Mouse (Mus musculus) intestine, embryonic 14.5 days (tissue): ENCODE results near the gene Smg7. TPM values are rescaled to one million over a fixed set of nuclear protein-coding genes. Genes with fewer than 3 reads are reported as not detected.

Experiments
- ATAC-seq: fragments of 200-750 bp; cut with Nextera tagmentation; replicated peaks from 2 replicates; pipeline ENCODE4 v1.8.0; 2017; ENCODE audit warnings: low read depth, moderate number of reproducible peaks, moderate TSS enrichment, moderate library complexity; ENCODE audit not compliant: low FRiP score, low TSS enrichment
- DNase-seq: peaks from one replicate; pipeline ENCODE4 v3.0.0-alpha.2; 2018; ENCODE audit warnings: low spot score
- H3K27ac ChIP-seq: fragments of 300-500 bp; sonication (generic); 2 replicates; pipeline ENCODE4 v1.5.1; 2014; ENCODE audit warnings: low read depth, mild to moderate bottlenecking, control low read depth
- H3K27me3 ChIP-seq: fragments of 300-500 bp; sonication (generic); replicated peaks from 2 replicates; pipeline ENCODE4 v1.6.1; 2014; ENCODE audit warnings: low read length, control low read depth; ENCODE audit not compliant: control insufficient read depth, insufficient read depth
- H3K36me3 ChIP-seq: fragments of 300-500 bp; sonication (generic); 2 replicates; pipeline ENCODE4 v1.6.1; 2014; ENCODE audit warnings: low read length, control low read depth; ENCODE audit not compliant: control insufficient read depth, insufficient read depth
- H3K4me1 ChIP-seq: fragments of 300-500 bp; sonication (generic); replicated peaks from 2 replicates; pipeline ENCODE4 v1.6.1; 2014; ENCODE audit warnings: low read length, control low read depth, mixed read lengths; ENCODE audit not compliant: control insufficient read depth, insufficient read depth
- H3K4me2 ChIP-seq: fragments of 300-500 bp; sonication (generic); 2 replicates; pipeline ENCODE4 v1.6.1; 2014; ENCODE audit warnings: low read length
- H3K4me3 ChIP-seq: fragments of 300-500 bp; sonication (generic); 2 replicates; pipeline ENCODE4 v1.5.1; 2014; ENCODE audit warnings: low read depth, low read length, control low read depth, mixed read lengths
- H3K9ac ChIP-seq: fragments of 300-500 bp; sonication (generic); 2 replicates; pipeline ENCODE4 v1.6.1; 2014; ENCODE audit warnings: mild to moderate bottlenecking, low read length
- H3K9me3 ChIP-seq: fragments of 300-500 bp; sonication (generic); 2 replicates; pipeline ENCODE4 v1.6.1; 2016; ENCODE audit warnings: low read length, control low read depth; ENCODE audit not compliant: control insufficient read depth
- WGBS: fragments of 180-500 bp; shearing (Covaris S2); extraction: QIAGEN DNeasy Blood & Tissue Kit; methylation state at CpG from one replicate; pipeline ENCODE4 v1.1.7; 2014; 5-methylcytosine and 5-hydroxymethylcytosine counted together
- polyA plus RNA-seq: library from polyadenylated mRNA; unstranded; fragments of >200 nt; fragmentation: Nextera tagmentation; extraction: Ambion mirVana; gene quantifications from 2 replicates; pipeline ENCODE4 v1.2.1, GENCODE M21; 2014

Smg7 gene
- polyA plus RNA-seq, 1 experiment from 2014 or later = 32.9 TPM

- Histone ChIP-seq H3K27me3 (no peaks in the 10 kb centered on the region), H3K4me2 (no peak overlapping the region), H3K36me3 (peaks cover 16% of the 10 kb centered on the region), H3K27ac (no peak overlapping the region), H3K4me1 (no peaks in the 10 kb centered on the region), H3K9me3 (no peaks in the 10 kb centered on the region), H3K4me3 (no peak overlapping the region), H3K9ac (no peak overlapping the region)
- DNase-seq = no peak
- ATAC-seq = no peak
- 79% methylated on average over 5 of the region's 5 CpGs for WGBS
Measured at GRCm38 (mm10) chr1:152831619-152832018, 70.8 kb downstream of the Smg7 start.

GRCm38 (mm10) chr1:152831003-152831402, 71.4 kb downstream of the Smg7 start:
- Histone ChIP-seq H3K4me2 (no peak overlapping the region), H3K27ac (no peak overlapping the region), H3K4me1 (no peaks in the 10 kb centered on the region), H3K9ac (no peak overlapping the region), H3K27me3 (no peaks in the 10 kb centered on the region), H3K36me3 (peaks cover 10% of the 10 kb centered on the region; the same call in 1 of the 2 replicates), H3K4me3 (no peak overlapping the region), H3K9me3 (no peaks in the 10 kb centered on the region)
- no peak for DNase-seq
- 86% methylated on average over 8 of the region's 8 CpGs for WGBS
- ATAC-seq = no peak

- no peaks in the 10 kb centered on the region for H3K9me3 ChIP-seq
Measured at GRCm38 (mm10) chr1:152830054-152830453, 72.4 kb downstream of the Smg7 start.

GRCm38 (mm10) chr1:152828637-152829355, 73.7 kb downstream of the Smg7 start:
- Histone ChIP-seq H3K4me1 (no peaks in the 10 kb centered on the region), H3K9me3 (no peaks in the 10 kb centered on the region), H3K27ac (no peak overlapping the region), H3K36me3 (no peaks in the 10 kb centered on the region), H3K4me2 (no peak overlapping the region), H3K4me3 (no peak overlapping the region), H3K9ac (no peak overlapping the region), H3K27me3 (no peaks in the 10 kb centered on the region)
- WGBS = 77% methylated on average over 10 of the region's 10 CpGs
- DNase-seq = no peak
- no peak for ATAC-seq

More at GRCm38 (mm10) chr1:152830054-152830453, 72.4 kb downstream of the Smg7 start:
- H3K4me3 ChIP-seq = no peak overlapping the region
- H3K4me1 ChIP-seq = no peaks in the 10 kb centered on the region
- WGBS = 93% methylated on average over 9 of the region's 9 CpGs
- no peak overlapping the region for H3K4me2 ChIP-seq
- H3K27me3 ChIP-seq = no peaks in the 10 kb centered on the region
- H3K9ac ChIP-seq = no peak overlapping the region
- no peak for ATAC-seq
- no peak for DNase-seq
- no peak overlapping the region for H3K27ac ChIP-seq
- H3K36me3 ChIP-seq = 0 out of 2 replicates have a peak, but pooled peaks cover under 1% of the 10 kb centered on the region

- no peaks in the 10 kb centered on the region for H3K9me3 ChIP-seq
- H3K4me1 ChIP-seq = no peaks in the 10 kb centered on the region
- no peak overlapping the region for H3K27ac ChIP-seq
- no peaks in the 10 kb centered on the region for H3K36me3 ChIP-seq
- no peaks in the 10 kb centered on the region for H3K27me3 ChIP-seq
- ATAC-seq (no peak), DNase-seq (no peak)
- no peak overlapping the region for H3K4me3 ChIP-seq
- no peak overlapping the region for H3K4me2 ChIP-seq
- WGBS = 79% methylated on average over 5 of the region's 5 CpGs
- no peak overlapping the region for H3K9ac ChIP-seq
Measured at GRCm38 (mm10) chr1:152828168-152828567, 74.3 kb downstream of the Smg7 start.

GRCm38 (mm10) chr1:152826446-152826845, 76.0 kb downstream of the Smg7 start:
- DNase-seq (no peak), ATAC-seq (no peak)
- Histone ChIP-seq H3K27me3 (no peaks in the 10 kb centered on the region), H3K4me3 (no peak overlapping the region), H3K4me2 (no peak overlapping the region), H3K36me3 (no peaks in the 10 kb centered on the region), H3K4me1 (no peaks in the 10 kb centered on the region), H3K9ac (no peak overlapping the region), H3K27ac (no peak overlapping the region), H3K9me3 (no peaks in the 10 kb centered on the region)
- WGBS = 83% methylated on average over 5 of the region's 5 CpGs

GRCm38 (mm10) chr1:152824206-152824605, 78.2 kb downstream of the Smg7 start:
- H3K9me3 ChIP-seq = no peaks in the 10 kb centered on the region
- H3K4me3 ChIP-seq = no peak overlapping the region
- H3K36me3 ChIP-seq = no peaks in the 10 kb centered on the region
- H3K4me2 ChIP-seq = no peak overlapping the region
- H3K4me1 ChIP-seq = no peaks in the 10 kb centered on the region
- DNase-seq (no peak), ATAC-seq (no peak)
- no peaks in the 10 kb centered on the region for H3K27me3 ChIP-seq
- H3K27ac ChIP-seq = no peak overlapping the region
- WGBS = 67% methylated on average over 9 of the region's 9 CpGs
- H3K9ac ChIP-seq = no peak overlapping the region

- H3K4me2 ChIP-seq = no peak overlapping the region
- ATAC-seq = no peak
- 0 out of 2 replicates have a peak, but pooled peaks cover 8% of the 10 kb centered on the region for H3K4me1 ChIP-seq
- DNase-seq = no peak
- H3K9me3 ChIP-seq = no peaks in the 10 kb centered on the region
- 86% methylated on average over 4 of the region's 4 CpGs for WGBS
- H3K27me3 ChIP-seq = no peaks in the 10 kb centered on the region
- H3K4me3 ChIP-seq = no peak overlapping the region
- H3K27ac ChIP-seq = no peak overlapping the region
- no peaks in the 10 kb centered on the region for H3K36me3 ChIP-seq
- no peak overlapping the region for H3K9ac ChIP-seq
Measured at GRCm38 (mm10) chr1:152821746-152822145, 80.7 kb downstream of the Smg7 start.
